30 mouse cellular contexts compared by ENCODE assay signal in the genomic region with DNA sequence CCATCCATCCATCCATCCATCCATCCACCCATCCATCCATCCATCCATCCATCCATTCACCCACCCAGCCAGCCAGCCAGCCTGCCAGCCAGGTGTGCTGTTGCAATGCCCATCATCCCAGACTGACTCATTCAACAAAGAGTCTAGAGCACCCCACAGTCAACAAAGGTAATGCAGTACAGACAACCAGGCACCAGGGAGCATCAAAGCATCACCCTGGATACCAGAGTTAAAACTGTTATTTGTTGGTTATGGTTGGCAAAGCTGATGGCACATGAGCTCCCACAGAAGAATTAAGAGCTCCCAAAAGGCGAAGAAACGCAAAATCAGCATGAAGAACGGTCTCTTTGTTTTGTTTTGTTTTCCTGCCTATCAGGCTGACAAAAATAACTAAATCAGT. TPM values are rescaled to one million over a fixed set of nuclear protein-coding genes. Genes with fewer than 3 reads are reported as not detected.
A peak's percentile ranks its signal among the peaks of the same experiment; 100 is the strongest.
DNase-seq lines count a peak whose midpoint lies in the region; ATAC-seq and TF ChIP-seq lines count a peak whose summit lies in the region.
"Had no signal": no experiment of that assay in that cellular context is flagged by ENCODE, and none has a peak within 500 bp of the region (broad histone marks: within the 10 kb centered on the region; RNA-seq: fewer than 3 reads in every experiment).

No protein-coding gene starts in this region.

- H3K27ac ChIP-seq in forebrain, postnatal 0 days (ENCODE audit: low read depth, low read length), result no peak overlapping the region
- H3K27ac ChIP-seq in forebrain, embryonic 13.5 days, result no peak overlapping the region
- H3K27ac ChIP-seq in layer of hippocampus, adult 2 months, result no peak overlapping the region
- H3K27ac ChIP-seq: embryonic facial prominence, embryonic 15.5 days; forebrain, embryonic 15.5 days; limb, embryonic 13.5 days; liver, embryonic 13.5 days had no signal

- no peaks in the 10 kb centered on the region for H3K9me3 ChIP-seq in forebrain, postnatal 0 days (ENCODE audit: low read length)
- H3K9me3 ChIP-seq in forebrain, embryonic 13.5 days (replicated peaks), result no peaks in the 10 kb centered on the region
- H3K9me3 ChIP-seq: embryonic facial prominence, embryonic 15.5 days; forebrain, embryonic 15.5 days; limb, embryonic 13.5 days; liver, embryonic 13.5 days had no signal

- no peaks in the 10 kb centered on the region for H3K27me3 ChIP-seq in forebrain, postnatal 0 days (ENCODE audit: insufficient read depth, low read length)
- H3K27me3 ChIP-seq in forebrain, embryonic 13.5 days, result no peaks in the 10 kb centered on the region
- H3K27me3 ChIP-seq: embryonic facial prominence, embryonic 15.5 days; forebrain, embryonic 15.5 days; limb, embryonic 13.5 days; liver, embryonic 13.5 days had no signal

- H3K4me3 ChIP-seq in forebrain, postnatal 0 days (ENCODE audit: low read depth, low read length), result no peak overlapping the region
- H3K4me3 ChIP-seq in forebrain, embryonic 13.5 days, result no peak overlapping the region
- no peak overlapping the region for H3K4me3 ChIP-seq in layer of hippocampus, adult 2 months
- H3K4me3 ChIP-seq: embryonic facial prominence, embryonic 15.5 days; forebrain, embryonic 15.5 days; limb, embryonic 13.5 days; liver, embryonic 13.5 days; myocyte had no signal

- no peak overlapping the region for H3K4me2 ChIP-seq in forebrain, postnatal 0 days (ENCODE audit: low read depth)
- H3K4me2 ChIP-seq in forebrain, embryonic 13.5 days, result no peak overlapping the region
- H3K4me2 ChIP-seq: embryonic facial prominence, embryonic 15.5 days; forebrain, embryonic 15.5 days; heart, embryonic 11.5 days; limb, embryonic 13.5 days; liver, embryonic 13.5 days; lung, embryonic 14.5 days had no signal

- no peak for DNase-seq in forebrain, postnatal 0 days
- DNase-seq in layer of hippocampus, adult 2 months (ENCODE audit: low spot score in 2 of 2), result no peak
- no peak for DNase-seq in layer of hippocampus, adult 11-12 months (ENCODE audit: low spot score)
- peak; percentile 29 for DNase-seq in thymus, postnatal 4 days
- no peak for DNase-seq in thymus, postnatal 14 days
- no peak for DNase-seq in embryo, embryonic 10 days (ENCODE audit: low spot score)
- no peak for DNase-seq in urinary bladder, postnatal 10 days (ENCODE audit: low spot score)
- DNase-seq: adrenal gland, postnatal 14 days; cerebellum, adult 8-10 months; cerebellum, postnatal 36 days; gastrocnemius, postnatal 10 days; heart, postnatal 10 days; kidney, adult 9 months; kidney, postnatal 36 days; layer of hippocampus, adult 9-11 months; liver, embryonic 13.5 days; lung, embryonic 14.5 days; lung, postnatal 36 days; midbrain, embryonic 14.5 days had no signal

- no peaks in the 10 kb centered on the region for H3K36me3 ChIP-seq in forebrain, postnatal 0 days (ENCODE audit: insufficient read depth)
- H3K36me3 ChIP-seq in forebrain, embryonic 13.5 days (ENCODE audit: poor library complexity, severe bottlenecking), result no peaks in the 10 kb centered on the region
- H3K36me3 ChIP-seq: embryonic facial prominence, embryonic 15.5 days; forebrain, embryonic 15.5 days; limb, embryonic 13.5 days; liver, embryonic 13.5 days had no signal

- no peaks in the 10 kb centered on the region for H3K4me1 ChIP-seq in forebrain, postnatal 0 days (ENCODE audit: insufficient read depth)
- no peaks in the 10 kb centered on the region for H3K4me1 ChIP-seq in forebrain, embryonic 13.5 days
- H3K4me1 ChIP-seq: forebrain, embryonic 15.5 days; limb, embryonic 13.5 days had no signal

- H3K9ac ChIP-seq in forebrain, postnatal 0 days, result no peak overlapping the region
- no peak overlapping the region for H3K9ac ChIP-seq in forebrain, embryonic 13.5 days
- H3K9ac ChIP-seq: embryonic facial prominence, embryonic 15.5 days; forebrain, embryonic 15.5 days; limb, embryonic 13.5 days; liver, embryonic 13.5 days; lung, embryonic 14.5 days had no signal

- WGBS in forebrain, postnatal 0 days, result 80% methylated on average over 3 of the region's 3 CpGs
- WGBS in forebrain, embryonic 13.5 days, result 88% methylated on average over 3 of the region's 3 CpGs

- TF ChIP-seq CTCF in forebrain, postnatal 0 days (IDR thresholded peaks at IDR 0.05; ENCODE audit: low read depth), result peak; percentile 14; the same call in 1 of the 2 replicates
- TF ChIP-seq CTCF in layer of hippocampus, adult 2 months (conservative IDR thresholded peaks at IDR 0.05), result peak; percentile 48

- ATAC-seq in forebrain, postnatal 0 days, result no peak
- ATAC-seq in forebrain, embryonic 13.5 days, result no peak
- ATAC-seq: forebrain, embryonic 15.5 days had no signal

RNA-seq across cellular contexts. Expression of gene Gpr132, which starts 11.7 kb away (rescaled TPM):
- total RNA-seq in forebrain, postnatal 0 days (2014; rRNA removed), result 0.10 TPM in 1 of 2 replicates, not detected in the other
- not detected in 2 replicates for polyA plus RNA-seq in forebrain, postnatal 0 days (2015; fragmentation: Nextera tagmentation; extraction: Ambion mirVana)
- not detected in 2 replicates for polyA plus RNA-seq in forebrain, embryonic 13.5 days (2015; fragmentation: Nextera tagmentation; extraction: Ambion mirVana)
- not detected for total RNA-seq in layer of hippocampus, adult 2 months (2021)
- total RNA-seq: left cerebral cortex, postnatal 25 days had no signal
- polyA plus RNA-seq: forebrain, embryonic 15.5 days; hindbrain, embryonic 11.5 days; neural tube, embryonic 14.5 days had no signal

RNA-seq across cellular contexts. Expression of gene Cdca4, which starts 27.1 kb away (rescaled TPM):
- 28.8 and 31.3 TPM in 2 replicates for total RNA-seq in forebrain, postnatal 0 days (2014; rRNA removed)
- polyA plus RNA-seq in forebrain, postnatal 0 days (2015; fragmentation: Nextera tagmentation; extraction: Ambion mirVana), result 29.7 and 33.0 TPM in 2 replicates
- polyA plus RNA-seq in forebrain, embryonic 13.5 days (2015; fragmentation: Nextera tagmentation; extraction: Ambion mirVana), result 123 and 134 TPM in 2 replicates
- total RNA-seq in layer of hippocampus, adult 2 months (2021), result 10 to 100 TPM in 1 of 2 experiments, 1 to 10 TPM in 1; 7.1 to 10.8 TPM

RNA-seq across cellular contexts. Expression of gene Clba1, which starts 47.6 kb away (rescaled TPM):
- 17.6 and 19.5 TPM in 2 replicates for total RNA-seq in forebrain, postnatal 0 days (2014; rRNA removed)
- 23.5 and 26.1 TPM in 2 replicates for polyA plus RNA-seq in forebrain, postnatal 0 days (2015; fragmentation: Nextera tagmentation; extraction: Ambion mirVana)
- 12.6 and 15.2 TPM in 2 replicates for polyA plus RNA-seq in forebrain, embryonic 13.5 days (2015; fragmentation: Nextera tagmentation; extraction: Ambion mirVana)
- total RNA-seq in layer of hippocampus, adult 2 months (2021), result 10 to 100 TPM; 12.8 to 13.2 TPM

RNA-seq across cellular contexts. Expression of gene Ahnak2, which starts 53.9 kb away (rescaled TPM):
- 2.5 and 3.0 TPM in 2 replicates for total RNA-seq in forebrain, postnatal 0 days (2014; rRNA removed)
- polyA plus RNA-seq in forebrain, postnatal 0 days (2015; fragmentation: Nextera tagmentation; extraction: Ambion mirVana), result 0.88 and 1.3 TPM in 2 replicates
- polyA plus RNA-seq in forebrain, embryonic 13.5 days (2015; fragmentation: Nextera tagmentation; extraction: Ambion mirVana), result 0.25 and 0.35 TPM in 2 replicates
- 1 to 10 TPM; 3.3 to 3.5 TPM for total RNA-seq in layer of hippocampus, adult 2 months (2021)
- total RNA-seq: granulocyte monocyte progenitor cell, adult 5-6 weeks; megakaryocyte-erythroid progenitor cell, adult 5-6 weeks had no signal
